Mouse (Mus musculus): ENCODE results near the gene Pcdh7.

- no peak for TF ChIP-seq MXI1 (IDR thresholded peaks at IDR 0.05; ENCODE audit: low read depth, low read length)
- TF ChIP-seq CTCF (IDR thresholded peaks at IDR 0.05 in 2 of 3, conservative IDR thresholded peaks at IDR 0.05 in 1 of 3; ENCODE audit: control insufficient read depth in 1 of 3, insufficient read depth in 1 of 3, low read depth in 2 of 3, low read length in 3 of 3, poor library complexity in 1 of 3, severe bottlenecking in 1 of 3): no peak
- no peak for TF ChIP-seq CHD1 (IDR thresholded peaks at IDR 0.05; ENCODE audit: low read depth, low read length)
These were observed 391.0 kb downstream of the Pcdh7 start for GRCm38 (mm10) chr5:58108665-58109364.

Measured in MEL (cell line).